Mouse (Mus musculus) left cerebral cortex, adult 11 months (tissue): ENCODE measurements around the gene Ppp1r21.

Experiments used
- DNase-seq: peaks from one replicate; pipeline ENCODE4 v3.0.0; 2022; ENCODE audit warnings: low spot score

Ppp1r21 gene

GRCm38 (mm10) chr17:88529519-88530235 is at the start of gene Ppp1r21:
Ppp1r21 (plus strand) TSS chr17:88530118.
- peak; percentile 96 for DNase-seq

- no peak for DNase-seq
Measured at GRCm38 (mm10) chr17:88480369-88480768, 49.5 kb upstream of the Ppp1r21 start.

DNA sequence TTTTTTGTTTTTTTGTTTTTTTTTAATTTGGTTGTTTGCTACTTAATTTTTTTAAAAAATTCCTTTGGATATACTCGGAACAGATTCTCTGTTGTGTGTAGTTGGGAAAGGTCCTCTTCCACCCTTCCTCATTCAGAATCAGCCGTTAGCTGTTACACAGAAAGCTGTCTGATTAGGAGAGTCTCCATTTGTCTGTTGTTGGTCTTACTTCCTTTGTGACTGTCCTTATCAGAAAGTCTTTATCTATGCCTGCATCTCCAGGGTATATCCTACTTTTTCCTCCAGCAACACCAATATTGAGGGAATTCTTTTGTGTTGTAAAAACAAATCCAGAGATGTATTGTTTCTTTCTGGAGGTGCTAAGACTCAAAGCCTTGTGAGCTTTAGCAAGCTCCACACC is 48.9 kb upstream of the Ppp1r21 start:
- no peak for DNase-seq

- no peak for DNase-seq
Measured at GRCm38 (mm10) chr17:88481587-88481986, 48.3 kb upstream of the Ppp1r21 start.

- DNase-seq, result no peak
Measured at GRCm38 (mm10) chr17:88484539-88484938, 45.4 kb upstream of the Ppp1r21 start.

GRCm38 (mm10) chr17:88484951-88485350 is 45.0 kb upstream of the Ppp1r21 start:
- DNase-seq, result no peak

DNA sequence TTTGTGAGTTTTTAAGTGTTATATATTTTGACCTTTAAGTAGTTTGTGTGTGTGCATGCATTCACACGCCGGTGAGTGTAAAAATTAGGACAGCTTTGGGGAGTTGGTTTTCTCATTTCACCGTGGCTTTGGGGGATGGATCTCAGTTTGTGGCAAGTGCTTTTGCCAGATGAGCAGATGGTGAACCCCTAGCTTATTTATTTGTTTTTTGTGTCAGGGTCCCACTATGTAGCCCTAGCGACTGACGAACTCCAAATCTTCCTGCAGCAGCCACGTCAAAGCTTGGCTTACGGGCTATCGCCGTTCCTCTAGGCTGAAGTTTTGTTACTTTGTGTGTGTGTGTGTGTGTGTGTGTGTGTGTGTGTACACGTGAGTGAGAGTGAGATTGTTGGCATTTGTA is 39.4 kb upstream of the Ppp1r21 start:
- DNase-seq, result no peak

GRCm38 (mm10) chr17:88491366-88492106 is 38.4 kb upstream of the Ppp1r21 start:
- DNase-seq, result no peak

DNA sequence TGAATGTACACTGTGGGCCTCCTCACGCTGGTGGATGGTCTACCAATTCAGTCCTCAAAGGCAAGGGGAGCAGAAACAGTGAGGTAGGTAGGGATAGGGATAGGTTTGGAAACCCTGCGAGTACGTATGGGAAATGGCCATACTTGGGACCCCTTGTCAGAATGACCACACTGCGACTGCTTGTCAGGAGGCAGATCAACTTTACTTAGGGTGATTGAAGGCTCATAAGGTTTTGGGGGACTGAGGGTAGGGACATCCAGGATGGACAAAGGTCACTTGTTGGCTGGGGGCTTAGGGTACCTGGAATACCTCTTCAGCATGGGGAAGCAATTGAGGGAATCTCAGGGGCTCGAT is 37.8 kb upstream of the Ppp1r21 start:
- no peak for DNase-seq

DNA sequence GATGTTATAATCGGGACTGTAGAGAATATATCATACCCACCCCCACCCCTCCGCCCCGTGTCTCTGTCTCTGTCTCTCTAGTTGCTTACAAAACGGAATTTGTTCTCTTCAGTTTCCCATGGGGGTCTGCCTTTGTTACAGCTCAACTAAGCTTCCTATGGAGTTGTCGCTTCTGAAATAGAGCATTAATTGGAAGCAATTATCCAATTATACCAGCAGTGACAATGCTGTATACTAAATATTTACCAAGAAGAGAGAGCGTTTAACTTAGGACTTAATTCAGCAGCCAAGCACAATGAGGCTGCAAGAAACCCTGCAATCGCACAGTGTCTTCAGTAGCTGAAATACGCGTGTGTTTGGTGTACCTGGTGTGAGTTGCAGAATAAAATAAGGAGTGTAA is 36.4 kb upstream of the Ppp1r21 start:
- DNase-seq, result no peak

DNA sequence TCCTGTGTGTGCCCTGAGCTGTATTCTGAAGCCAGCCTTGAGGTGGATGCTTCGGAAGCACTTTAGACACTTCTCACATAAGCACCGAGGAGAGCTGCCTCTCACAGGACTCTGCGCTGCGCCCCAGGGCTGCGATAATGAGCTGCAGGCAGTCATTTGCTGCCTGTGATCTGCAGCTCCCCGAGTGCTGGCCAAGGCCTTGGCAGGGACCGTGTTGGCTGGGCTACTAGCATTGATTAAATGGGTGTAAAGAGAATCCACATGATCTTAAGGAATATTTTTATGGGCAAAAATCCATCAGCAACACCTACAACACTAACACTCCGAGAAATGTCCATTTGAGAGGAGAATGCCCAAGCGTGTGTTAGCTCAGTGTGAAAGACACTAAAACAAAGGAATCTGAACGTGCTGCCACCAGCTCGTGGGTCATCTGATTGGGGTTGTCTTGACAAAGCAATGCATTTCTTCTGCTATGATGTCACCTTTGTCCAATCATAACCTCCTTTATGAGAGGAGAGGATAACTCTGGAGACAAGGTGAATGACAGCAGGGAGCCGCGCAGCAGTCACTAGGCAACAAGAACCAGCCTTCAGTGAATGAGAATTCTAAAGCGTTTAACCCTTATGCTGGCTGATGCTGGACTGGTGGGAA is 35.7 kb upstream of the Ppp1r21 start:
- peak; percentile 28 for DNase-seq

- no peak for DNase-seq
Measured at GRCm38 (mm10) chr17:88494772-88495132, 35.2 kb upstream of the Ppp1r21 start.

GRCm38 (mm10) chr17:88498090-88498682 is 31.7 kb upstream of the Ppp1r21 start:
- no peak for DNase-seq

DNA sequence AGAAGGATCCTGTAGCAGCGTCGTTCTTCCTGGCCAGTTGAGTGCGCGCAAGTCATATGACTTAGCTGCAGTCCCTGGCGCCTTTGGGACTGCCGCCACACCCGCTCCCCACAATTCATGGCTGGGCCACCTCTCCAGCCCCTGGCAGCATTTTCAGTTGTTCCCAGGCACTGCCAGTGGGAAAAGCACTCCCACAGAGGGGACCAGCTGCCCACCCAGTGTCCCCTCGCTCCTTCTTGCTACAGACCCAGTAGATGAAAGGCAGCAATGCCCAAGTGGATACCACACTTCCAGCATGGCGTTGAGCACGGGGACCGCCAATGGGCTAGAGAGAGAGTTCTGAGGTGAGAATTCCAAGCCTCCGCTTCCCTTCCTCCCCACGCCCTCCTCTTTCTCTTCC is 25.9 kb upstream of the Ppp1r21 start:
- DNase-seq, result no peak

DNA sequence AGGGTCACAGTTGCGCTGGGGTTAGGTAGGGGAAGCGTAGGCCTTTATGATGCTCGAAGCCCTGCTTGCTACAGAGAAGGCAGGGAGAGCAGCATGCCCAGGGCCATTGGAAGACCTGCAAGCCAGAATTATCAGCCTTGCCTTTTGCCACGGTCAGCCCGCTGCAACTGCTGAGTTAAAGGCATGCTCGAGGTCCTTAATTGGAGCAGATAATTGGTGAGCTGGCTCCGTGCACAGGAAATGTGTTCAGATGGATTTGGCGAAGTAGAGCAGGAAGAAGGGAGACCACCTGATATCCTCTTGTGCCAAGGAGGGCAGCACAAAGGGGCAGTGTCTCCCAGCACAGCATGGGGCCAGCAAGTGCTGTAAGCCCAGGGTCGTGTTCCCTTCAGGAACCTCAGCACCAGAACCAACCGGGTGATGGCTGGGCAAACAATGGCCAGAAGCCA is 24.6 kb upstream of the Ppp1r21 start:
- no peak for DNase-seq

DNA sequence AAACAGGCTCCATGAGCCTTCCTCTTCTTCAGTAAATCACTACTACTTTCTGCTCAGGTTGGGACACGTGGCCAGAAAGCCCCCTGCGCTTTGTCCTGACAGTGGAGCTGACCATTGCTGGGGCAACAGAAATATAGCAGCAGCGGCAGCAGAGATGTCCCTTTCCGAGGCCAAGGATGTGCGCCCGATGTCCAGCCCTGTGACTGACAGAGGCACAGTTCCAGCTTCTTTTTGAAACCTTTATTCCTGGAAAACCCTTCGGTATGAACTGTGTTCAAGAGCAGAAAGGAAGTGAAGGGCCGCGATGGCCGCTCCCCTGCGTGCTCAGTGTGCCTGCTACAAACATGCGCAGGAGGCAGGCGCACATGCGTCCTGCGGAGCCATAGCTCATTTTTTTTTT is 24.0 kb upstream of the Ppp1r21 start:
- no peak for DNase-seq

GRCm38 (mm10) chr17:88507376-88507775 is 22.5 kb upstream of the Ppp1r21 start:
- no peak for DNase-seq

DNA sequence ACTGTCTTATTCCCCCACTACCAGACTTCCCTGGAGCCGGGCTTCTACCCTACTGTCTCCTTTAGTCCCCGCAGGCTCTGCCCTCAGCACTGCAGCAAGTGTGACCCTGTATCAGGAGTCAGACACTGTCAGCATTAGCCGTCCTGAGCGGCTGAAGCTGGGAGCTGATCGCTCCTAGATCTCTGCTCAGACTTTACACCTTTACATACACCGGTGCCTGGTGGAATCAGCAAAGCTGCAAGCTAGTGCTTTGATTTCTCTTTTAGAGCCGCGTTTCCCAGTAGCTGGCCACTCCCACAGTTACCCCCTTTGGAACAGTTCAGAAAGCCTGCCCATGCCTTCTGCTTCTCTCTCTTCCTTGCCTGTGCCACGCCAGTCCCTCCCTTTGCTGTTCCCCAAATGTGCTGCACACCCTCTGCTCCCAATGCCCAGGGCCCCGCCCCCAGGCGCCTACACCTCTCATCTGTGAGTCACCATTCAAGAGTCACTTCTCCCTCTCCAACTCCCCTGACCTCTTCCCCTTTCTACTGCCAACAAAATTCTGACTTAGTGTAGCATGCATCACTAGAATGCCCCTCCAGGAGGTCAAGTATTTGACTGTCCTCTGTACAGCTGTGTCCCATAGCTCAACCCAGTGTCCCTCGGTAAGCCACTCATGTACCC is 20.9 kb upstream of the Ppp1r21 start:
- DNase-seq, result no peak

- no peak for DNase-seq
Measured at GRCm38 (mm10) chr17:88509999-88510398, 19.9 kb upstream of the Ppp1r21 start.

- DNase-seq, result no peak
Measured at GRCm38 (mm10) chr17:88511095-88511551, 18.8 kb upstream of the Ppp1r21 start.

GRCm38 (mm10) chr17:88516477-88516876 is 13.4 kb upstream of the Ppp1r21 start:
- DNase-seq, result no peak

DNA sequence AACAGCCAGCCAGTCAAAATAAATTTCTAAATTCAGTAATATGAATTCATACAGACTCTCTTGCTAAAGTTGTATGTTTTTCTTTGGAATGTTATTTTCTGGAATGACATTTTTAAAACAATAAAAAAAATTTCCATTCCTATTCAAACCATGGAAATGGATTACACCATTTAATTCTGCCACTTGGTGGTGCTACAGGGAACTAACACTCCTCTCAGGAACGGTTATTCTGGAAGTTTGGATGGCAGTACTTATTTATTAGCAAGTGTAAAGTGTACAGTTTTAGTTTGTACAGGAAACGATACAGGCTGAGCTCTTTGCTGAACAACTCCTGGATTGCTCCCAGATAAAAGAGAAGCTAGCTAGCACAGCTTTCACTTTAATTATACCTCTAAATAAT is 2.1 kb upstream of the Ppp1r21 start:
- peak; percentile 46 for DNase-seq
